11 mouse cellular contexts compared by ENCODE assay signal in the genomic region with DNA sequence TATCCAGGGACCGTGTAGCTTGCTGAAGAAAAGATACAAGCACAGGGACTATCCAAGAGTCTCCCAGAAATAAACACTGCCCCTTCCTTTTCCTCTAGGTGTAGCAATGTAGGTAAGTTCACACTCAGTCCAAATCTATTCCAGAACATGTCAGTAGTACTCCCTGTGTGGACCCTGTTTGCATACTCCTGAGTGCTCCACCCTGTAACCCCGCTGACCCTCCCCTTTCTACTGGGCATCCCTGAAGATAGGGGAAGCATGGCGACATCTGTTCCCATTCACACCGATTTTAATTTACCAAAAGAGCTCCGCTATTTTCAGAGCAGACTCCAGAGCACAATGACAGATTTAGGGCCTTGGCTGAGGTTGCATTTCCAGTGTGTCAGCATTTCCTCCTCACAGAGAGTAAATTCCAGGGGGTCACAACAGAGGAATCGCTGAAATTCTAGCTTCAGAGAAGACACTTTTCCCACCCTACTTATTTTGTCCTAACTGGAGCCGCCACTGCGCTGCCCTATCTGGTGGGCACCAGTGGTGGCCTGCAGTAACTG.
DNase-seq lines count a peak whose midpoint lies in the region; ATAC-seq lines count a peak whose summit lies in the region.
"Had no signal": no experiment of that assay in that cellular context is flagged by ENCODE, and none has a peak within 500 bp of the region (broad histone marks: within the 10 kb centered on the region; RNA-seq: fewer than 3 reads in every experiment).

No protein-coding gene starts in this region.

- no peaks in the 10 kb centered on the region for H3K9me3 ChIP-seq in hindbrain, embryonic 16.5 days (ENCODE audit: control insufficient read depth, low read length)
- H3K9me3 ChIP-seq in hindbrain, embryonic 12.5 days (replicated peaks) = no peaks in the 10 kb centered on the region
- H3K9me3 ChIP-seq in neural tube, embryonic 15.5 days (replicated peaks) = no peaks in the 10 kb centered on the region
- no peaks in the 10 kb centered on the region for H3K9me3 ChIP-seq in limb, embryonic 13.5 days

- no peak overlapping the region for H3K9ac ChIP-seq in hindbrain, embryonic 16.5 days (ENCODE audit: low read depth, low read length)
- H3K9ac ChIP-seq in hindbrain, embryonic 12.5 days = no peak overlapping the region
- H3K9ac ChIP-seq in neural tube, embryonic 15.5 days (replicated peaks) = no peak overlapping the region
- H3K9ac ChIP-seq in limb, embryonic 13.5 days = no peak overlapping the region
- H3K9ac ChIP-seq: hindbrain, embryonic 14.5 days; liver, postnatal 0 days had no signal

- ATAC-seq in hindbrain, embryonic 16.5 days = no peak
- ATAC-seq in hindbrain, embryonic 12.5 days (ENCODE audit: low FRiP score) = no peak
- ATAC-seq in neural tube, embryonic 15.5 days (ENCODE audit: low FRiP score) = no peak
- peak; percentile 51; the same call in 1 of the 2 replicates for ATAC-seq in limb, embryonic 13.5 days (ENCODE audit: low FRiP score, low read depth)
- ATAC-seq: liver, postnatal 0 days had no signal

- WGBS in hindbrain, embryonic 16.5 days = 42% methylated on average over 8 of the region's 8 CpGs
- WGBS in hindbrain, embryonic 12.5 days = 36% methylated on average over 8 of the region's 8 CpGs
- 26% methylated on average over 8 of the region's 8 CpGs for WGBS in neural tube, embryonic 15.5 days
- 25% methylated on average over 8 of the region's 8 CpGs for WGBS in limb, embryonic 13.5 days

- H3K4me1 ChIP-seq in hindbrain, embryonic 16.5 days (ENCODE audit: control insufficient read depth, insufficient read depth, low read depth, low read length) = peaks cover 7% of the 10 kb centered on the region
- H3K4me1 ChIP-seq in hindbrain, embryonic 12.5 days = peaks cover 23% of the 10 kb centered on the region
- H3K4me1 ChIP-seq in neural tube, embryonic 15.5 days = peaks cover 16% of the 10 kb centered on the region
- H3K4me1 ChIP-seq in limb, embryonic 13.5 days = peaks cover 30% of the 10 kb centered on the region

- DNase-seq in neural tube, embryonic 10.5 days (ENCODE audit: extremely low spot score, low spot score) = peak; percentile 27
- DNase-seq in thymus, postnatal 0 days (ENCODE audit: low spot score) = no peak
- DNase-seq in thymus, postnatal 25 days = no peak
- DNase-seq: liver, postnatal 0 days; thymus, adult 2 months had no signal

- no peaks in the 10 kb centered on the region for H3K27me3 ChIP-seq in hindbrain, embryonic 16.5 days (replicated peaks; ENCODE audit: control insufficient read depth, insufficient read depth, low read length)
- H3K27me3 ChIP-seq in hindbrain, embryonic 12.5 days = no peaks in the 10 kb centered on the region
- no peaks in the 10 kb centered on the region for H3K27me3 ChIP-seq in neural tube, embryonic 15.5 days (replicated peaks)
- no peaks in the 10 kb centered on the region for H3K27me3 ChIP-seq in limb, embryonic 13.5 days

- H3K4me2 ChIP-seq in hindbrain, embryonic 16.5 days (ENCODE audit: low read length) = no peak overlapping the region
- no peak overlapping the region for H3K4me2 ChIP-seq in hindbrain, embryonic 12.5 days (replicated peaks)
- H3K4me2 ChIP-seq in neural tube, embryonic 15.5 days = no peak overlapping the region; the same call in 1 of the 2 replicates
- H3K4me2 ChIP-seq in limb, embryonic 13.5 days (replicated peaks) = peak overlapping the region; percentile 25; the same call in 1 of the 2 replicates
- H3K4me2 ChIP-seq: hindbrain, embryonic 14.5 days had no signal

- H3K4me3 ChIP-seq in hindbrain, embryonic 16.5 days (ENCODE audit: low read length) = no peak overlapping the region
- no peak overlapping the region for H3K4me3 ChIP-seq in hindbrain, embryonic 12.5 days
- H3K4me3 ChIP-seq in neural tube, embryonic 15.5 days (replicated peaks) = no peak overlapping the region
- H3K4me3 ChIP-seq in limb, embryonic 13.5 days = no peak overlapping the region
- H3K4me3 ChIP-seq: left cerebral cortex, adult 2 months had no signal

- 0 out of 2 replicates have a peak overlapping the region, but pooled peaks have one; percentile 23 for H3K27ac ChIP-seq in hindbrain, embryonic 16.5 days (ENCODE audit: low read depth, low read length)
- H3K27ac ChIP-seq in hindbrain, embryonic 12.5 days = no peak overlapping the region
- no peak overlapping the region for H3K27ac ChIP-seq in neural tube, embryonic 15.5 days (replicated peaks)
- no peak overlapping the region for H3K27ac ChIP-seq in limb, embryonic 13.5 days
- H3K27ac ChIP-seq: hindbrain, embryonic 14.5 days; left cerebral cortex, adult 2 months had no signal

- no peaks in the 10 kb centered on the region for H3K36me3 ChIP-seq in hindbrain, embryonic 16.5 days (ENCODE audit: control insufficient read depth, insufficient read depth, low read length)
- no peaks in the 10 kb centered on the region for H3K36me3 ChIP-seq in hindbrain, embryonic 12.5 days
- H3K36me3 ChIP-seq in neural tube, embryonic 15.5 days = no peaks in the 10 kb centered on the region
- H3K36me3 ChIP-seq in limb, embryonic 13.5 days = no peaks in the 10 kb centered on the region
